Mouse (Mus musculus) limb, embryonic 15.5 days (tissue): Measurements from ENCODE around the gene Dpf3. TPM values are rescaled to one million over a fixed set of nuclear protein-coding genes. Genes with fewer than 3 reads are reported as not detected.

Source experiments
- ATAC-seq: fragments of 200-750 bp; cut with Nextera tagmentation; 2 replicates; pipeline ENCODE4 v1.8.0; 2017; ENCODE audit warnings: low read depth, moderate TSS enrichment; ENCODE audit not compliant: insufficient number of reproducible peaks, low FRiP score, low TSS enrichment
- H3K27ac ChIP-seq: fragments of 300-500 bp; sonication (generic); 2 replicates; pipeline ENCODE4 v1.5.1; 2015; ENCODE audit warnings: moderate library complexity, mild to moderate bottlenecking, inconsistent platforms
- H3K27me3 ChIP-seq: fragments of 300-500 bp; sonication (generic); 2 replicates; pipeline ENCODE4 v1.6.1; 2015; ENCODE audit warnings: inconsistent platforms
- H3K36me3 ChIP-seq: fragments of 300-500 bp; sonication (generic); 2 replicates; pipeline ENCODE4 v1.6.1; 2015; ENCODE audit warnings: inconsistent platforms
- H3K4me1 ChIP-seq: fragments of 300-500 bp; sonication (generic); 2 replicates; pipeline ENCODE4 v1.6.1; 2015; ENCODE audit warnings: inconsistent platforms
- H3K4me2 ChIP-seq: fragments of 300-500 bp; sonication (generic); 2 replicates; pipeline ENCODE4 v1.6.1; 2015; ENCODE audit warnings: mild to moderate bottlenecking, inconsistent platforms
- H3K4me3 ChIP-seq: fragments of 300-500 bp; sonication (generic); 2 replicates; pipeline ENCODE4 v1.5.1; 2015; ENCODE audit warnings: mild to moderate bottlenecking, inconsistent platforms
- H3K9ac ChIP-seq: fragments of 300-500 bp; sonication (generic); 2 replicates; pipeline ENCODE4 v1.6.1; 2015; ENCODE audit warnings: inconsistent platforms
- H3K9me3 ChIP-seq: fragments of 300-500 bp; sonication (generic); 2 replicates; pipeline ENCODE4 v1.6.1; 2016; ENCODE audit warnings: inconsistent platforms
- WGBS: fragments of 180-500 bp; shearing (Covaris S2); methylation state at CpG from one replicate; pipeline ENCODE4 v1.1.7; 2015; 5-methylcytosine and 5-hydroxymethylcytosine counted together
- polyA plus RNA-seq: library from polyadenylated mRNA; unstranded; fragments of >200 nt; fragmentation: Nextera tagmentation; extraction: Ambion mirVana; gene quantifications from 2 replicates; pipeline ENCODE4 v1.2.1, GENCODE M21; 2015

Dpf3 gene
- polyA plus RNA-seq, 1 experiment from 2014 or later: 3.2 TPM

DNA sequence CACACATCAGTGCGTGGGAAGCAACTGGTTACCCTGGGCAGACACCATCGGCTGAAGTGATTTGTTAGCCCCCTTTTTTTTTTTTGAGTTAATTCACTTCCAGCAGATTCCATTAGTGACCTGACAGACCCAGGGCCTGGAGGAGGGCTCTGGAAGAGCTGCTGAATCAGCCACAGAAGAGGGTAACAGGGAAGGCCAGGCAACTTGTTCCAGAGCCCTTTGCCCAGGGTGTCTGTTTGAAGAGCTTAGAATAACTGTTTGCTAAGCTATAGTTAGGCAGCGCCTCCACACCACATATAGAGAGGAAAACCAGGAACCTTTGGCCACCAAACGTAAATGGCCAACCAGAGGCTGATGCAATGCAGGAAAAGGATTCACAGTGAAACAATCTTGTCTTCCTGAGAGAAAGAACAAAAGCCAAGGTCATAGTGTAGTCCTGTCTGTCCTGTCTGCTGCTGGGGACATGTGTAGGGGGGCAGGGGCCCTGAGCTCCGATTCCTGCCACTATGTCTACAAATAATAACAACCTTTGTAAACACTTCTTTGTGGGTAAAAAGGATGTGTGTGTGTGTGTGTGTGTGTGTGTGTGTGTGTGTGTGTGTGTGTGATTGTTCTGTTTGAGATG is 32.7 kb downstream of the Dpf3 start:
- H3K27me3 ChIP-seq: no peaks in the 10 kb centered on the region

DNA sequence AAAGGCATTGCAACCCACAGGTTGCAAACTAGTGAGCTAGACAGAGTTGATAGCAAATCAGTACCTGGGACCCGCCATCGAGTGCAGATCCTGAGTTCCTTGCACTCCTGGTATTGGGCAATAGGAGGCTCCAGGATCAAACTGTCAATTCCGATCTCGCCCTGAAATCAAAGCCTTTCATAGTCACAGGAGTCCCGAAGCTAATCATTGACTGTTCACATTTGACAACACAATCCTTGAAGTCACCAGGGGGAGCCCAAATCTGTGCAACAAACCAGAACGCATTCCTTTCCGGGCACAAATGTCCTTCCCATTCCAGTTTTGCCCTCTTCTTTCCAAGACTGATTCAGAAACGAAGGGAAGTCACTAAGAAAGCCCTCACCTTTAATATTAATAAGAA is 35.7 kb downstream of the Dpf3 start:
- Histone ChIP-seq H3K4me1 (peaks cover 5% of the 10 kb centered on the region; the same call in 1 of the 2 replicates), H3K27ac (no peak overlapping the region), H3K36me3 (no peaks in the 10 kb centered on the region), H3K4me3 (no peak overlapping the region), H3K9me3 (no peaks in the 10 kb centered on the region), H3K4me2 (no peak overlapping the region), H3K9ac (no peak overlapping the region), H3K27me3 (no peaks in the 10 kb centered on the region)
- 67% methylated on average over 8 of the region's 8 CpGs for WGBS
- no peak for ATAC-seq

More for the DNA sequence above, 32.7 kb downstream of the Dpf3 start:
- Histone ChIP-seq H3K36me3 (no peaks in the 10 kb centered on the region), H3K4me3 (no peak overlapping the region), H3K27ac (no peak overlapping the region), H3K9me3 (no peaks in the 10 kb centered on the region), H3K4me1 (no peaks in the 10 kb centered on the region), H3K4me2 (no peak overlapping the region), H3K9ac (no peak overlapping the region)
- ATAC-seq: no peak
- WGBS: 60% methylated on average over 5 of the region's 5 CpGs

DNA sequence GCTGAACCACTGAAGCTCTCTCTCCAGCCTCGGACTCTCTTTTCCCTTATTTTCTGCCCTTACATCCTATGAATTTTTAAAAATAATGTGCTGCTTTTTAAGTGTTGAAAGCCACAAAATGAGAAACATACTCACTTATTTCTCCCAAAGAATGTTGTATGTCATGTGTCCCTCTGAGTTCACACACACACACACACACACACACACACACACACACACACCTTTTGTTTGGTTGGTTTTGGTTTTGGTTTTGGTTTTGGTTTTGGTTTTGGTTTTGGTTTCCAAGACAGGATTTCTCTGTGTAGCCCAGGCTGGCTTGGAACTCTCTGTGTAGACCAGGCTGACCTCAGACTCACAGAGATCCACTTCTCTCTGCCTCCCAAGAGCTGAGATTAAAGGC is 37.0 kb downstream of the Dpf3 start:
- no peak for ATAC-seq
- no peaks in the 10 kb centered on the region for H3K9me3 ChIP-seq
- WGBS: 77% methylated on average over 1 of the region's 1 CpGs
- no peak overlapping the region for H3K4me2 ChIP-seq
- H3K9ac ChIP-seq: no peak overlapping the region
- H3K27ac ChIP-seq: no peak overlapping the region
- H3K4me1 ChIP-seq: peaks cover 5% of the 10 kb centered on the region; the same call in 1 of the 2 replicates
- no peaks in the 10 kb centered on the region for H3K36me3 ChIP-seq
- no peaks in the 10 kb centered on the region for H3K27me3 ChIP-seq
- H3K4me3 ChIP-seq: no peak overlapping the region

DNA sequence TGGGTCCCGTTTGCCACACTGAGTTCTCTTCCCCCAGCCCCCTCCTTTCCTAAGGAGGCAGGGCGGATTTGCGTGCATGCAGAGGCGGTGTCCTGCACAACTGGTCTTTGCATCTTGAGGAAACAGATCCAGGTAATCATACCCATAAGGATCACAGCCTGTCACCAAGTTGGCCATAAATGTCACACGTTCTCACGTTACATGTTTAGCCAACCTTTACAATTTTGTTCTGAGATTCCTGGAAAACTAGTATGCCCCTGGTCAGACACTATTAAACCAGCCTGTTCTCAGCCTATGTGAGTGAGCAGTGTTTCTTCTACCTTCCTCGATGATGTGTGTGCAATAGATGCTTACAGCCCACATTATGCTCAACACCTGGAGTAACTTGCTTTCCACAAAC is 38.3 kb downstream of the Dpf3 start:
- no peaks in the 10 kb centered on the region for H3K36me3 ChIP-seq
- H3K9me3 ChIP-seq: no peaks in the 10 kb centered on the region
- no peak overlapping the region for H3K4me2 ChIP-seq
- no peak overlapping the region for H3K4me3 ChIP-seq
- no peak overlapping the region for H3K27ac ChIP-seq
- peaks cover 5% of the 10 kb centered on the region; the same call in 1 of the 2 replicates for H3K4me1 ChIP-seq
- H3K27me3 ChIP-seq: no peaks in the 10 kb centered on the region
- no peak overlapping the region for H3K9ac ChIP-seq
- ATAC-seq: no peak
- 14% methylated on average over 7 of the region's 7 CpGs for WGBS

DNA sequence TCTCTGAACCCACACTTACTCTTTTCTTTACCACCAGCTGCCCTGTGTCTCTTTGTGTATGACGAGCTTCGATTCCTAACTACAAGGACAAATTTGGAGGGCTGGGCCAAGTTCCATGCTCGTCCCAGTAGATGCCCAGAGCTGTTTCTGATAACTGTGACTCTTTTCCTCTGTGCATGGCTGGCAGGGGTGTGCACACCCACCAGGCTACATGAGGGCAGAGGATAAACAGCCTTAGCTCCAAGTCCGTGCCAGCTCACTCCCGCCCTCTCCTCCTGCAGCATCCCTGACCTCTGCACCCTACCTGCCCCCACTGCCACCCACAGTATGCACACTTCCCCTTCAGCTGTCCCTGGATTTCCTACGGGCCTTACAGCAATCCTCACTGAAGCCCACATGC is 41.9 kb downstream of the Dpf3 start:
- ATAC-seq: no peak
- no peaks in the 10 kb centered on the region for H3K36me3 ChIP-seq
- H3K27ac ChIP-seq: no peak overlapping the region
- no peak overlapping the region for H3K4me2 ChIP-seq
- 73% methylated on average over 6 of the region's 6 CpGs for WGBS
- H3K9ac ChIP-seq: no peak overlapping the region
- H3K4me3 ChIP-seq: no peak overlapping the region
- H3K4me1 ChIP-seq: peaks cover 5% of the 10 kb centered on the region; the same call in 1 of the 2 replicates
- no peaks in the 10 kb centered on the region for H3K27me3 ChIP-seq
- H3K9me3 ChIP-seq: no peaks in the 10 kb centered on the region

DNA sequence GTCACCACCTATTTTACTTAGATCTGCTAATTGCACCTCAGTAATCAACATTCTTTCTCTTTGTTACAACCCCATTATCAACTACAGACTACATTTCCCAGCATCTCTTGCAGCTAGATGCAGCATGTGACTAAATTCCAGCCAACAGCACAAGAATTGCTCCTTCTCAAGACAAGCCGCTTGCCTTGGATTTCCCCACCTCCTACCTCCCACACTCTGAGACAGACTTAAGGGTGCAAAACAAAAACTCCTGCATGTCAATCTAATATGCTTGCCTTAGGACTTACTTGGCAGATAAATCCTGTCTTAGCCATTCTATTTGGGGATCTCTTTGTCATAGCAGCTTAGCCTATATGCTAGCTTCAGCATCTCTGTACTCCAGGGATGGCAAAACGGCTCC is 43.1 kb downstream of the Dpf3 start:
- no peak for ATAC-seq
- no peaks in the 10 kb centered on the region for H3K36me3 ChIP-seq
- no peak overlapping the region for H3K9ac ChIP-seq
- no peaks in the 10 kb centered on the region for H3K9me3 ChIP-seq
- peaks cover 5% of the 10 kb centered on the region; the same call in 1 of the 2 replicates for H3K4me1 ChIP-seq
- H3K27me3 ChIP-seq: no peaks in the 10 kb centered on the region
- no peak overlapping the region for H3K27ac ChIP-seq
- WGBS: 85% methylated on average over 2 of the region's 2 CpGs
- no peak overlapping the region for H3K4me2 ChIP-seq
- H3K4me3 ChIP-seq: no peak overlapping the region

DNA sequence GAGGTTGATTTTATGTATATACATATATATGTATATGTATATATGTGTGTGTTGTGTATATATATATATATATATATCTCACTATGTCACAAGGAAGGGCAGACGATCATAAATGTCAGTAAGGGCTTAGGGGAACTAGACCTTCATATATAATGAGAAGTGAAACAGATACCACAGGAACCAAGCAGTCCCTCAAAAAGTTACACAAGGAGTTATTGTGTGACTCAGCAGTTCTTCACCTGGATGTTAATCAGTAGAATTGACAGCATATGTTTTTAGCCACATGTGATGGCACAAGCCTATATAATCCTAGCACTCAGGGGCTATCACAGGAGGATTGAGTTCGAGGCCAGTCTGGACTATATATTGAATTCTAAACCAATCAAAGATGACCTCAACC is 49.5 kb downstream of the Dpf3 start:
- Histone ChIP-seq H3K9me3 (no peaks in the 10 kb centered on the region), H3K9ac (no peak overlapping the region), H3K4me2 (no peak overlapping the region), H3K36me3 (no peaks in the 10 kb centered on the region), H3K4me3 (no peak overlapping the region), H3K27me3 (no peaks in the 10 kb centered on the region), H3K27ac (no peak overlapping the region), H3K4me1 (peaks cover 9% of the 10 kb centered on the region)
- ATAC-seq: no peak
- WGBS: 80% methylated on average over 2 of the region's 2 CpGs

DNA sequence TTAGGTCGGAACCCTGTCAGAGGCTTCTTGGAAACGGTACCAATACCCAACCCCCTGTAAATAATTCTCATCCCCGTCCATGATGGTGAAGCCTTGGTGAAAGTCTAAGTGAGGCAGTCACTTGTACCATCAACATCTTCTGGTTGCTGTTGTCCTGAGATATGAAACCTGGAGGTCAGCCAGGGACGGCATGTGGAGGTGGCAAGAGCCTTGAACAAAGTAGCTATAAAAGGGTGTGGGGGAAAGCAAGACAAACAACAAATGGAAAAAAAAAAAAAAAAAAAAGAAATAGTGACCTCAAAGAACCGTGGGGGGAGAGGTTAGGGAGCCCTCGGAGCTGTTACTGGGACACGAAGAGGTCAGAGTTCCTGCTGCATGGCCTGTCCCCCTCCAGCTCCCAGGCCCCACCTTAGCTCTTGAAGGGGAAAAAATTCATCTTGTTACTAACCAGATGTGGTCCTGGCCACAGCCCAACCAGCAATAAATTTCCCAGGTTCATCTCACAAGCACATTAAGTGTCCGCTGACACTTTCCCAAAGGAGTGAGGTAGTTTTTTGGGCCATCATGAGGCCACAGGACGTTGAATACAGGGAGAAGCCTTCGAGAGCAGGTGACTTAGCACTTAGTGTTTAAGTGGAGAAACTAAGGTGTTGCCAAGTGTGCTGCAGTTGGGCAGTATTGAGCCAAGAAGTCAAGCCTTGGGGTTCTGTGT is 53.4 kb downstream of the Dpf3 start:
- peaks cover 9% of the 10 kb centered on the region for H3K4me1 ChIP-seq
- H3K9me3 ChIP-seq: no peaks in the 10 kb centered on the region
- no peaks in the 10 kb centered on the region for H3K27me3 ChIP-seq
- WGBS: 35% methylated on average over 10 of the region's 10 CpGs
- H3K9ac ChIP-seq: no peak overlapping the region
- no peak overlapping the region for H3K4me2 ChIP-seq
- no peak overlapping the region for H3K27ac ChIP-seq
- no peaks in the 10 kb centered on the region for H3K36me3 ChIP-seq
- H3K4me3 ChIP-seq: no peak overlapping the region
- no peak for ATAC-seq

DNA sequence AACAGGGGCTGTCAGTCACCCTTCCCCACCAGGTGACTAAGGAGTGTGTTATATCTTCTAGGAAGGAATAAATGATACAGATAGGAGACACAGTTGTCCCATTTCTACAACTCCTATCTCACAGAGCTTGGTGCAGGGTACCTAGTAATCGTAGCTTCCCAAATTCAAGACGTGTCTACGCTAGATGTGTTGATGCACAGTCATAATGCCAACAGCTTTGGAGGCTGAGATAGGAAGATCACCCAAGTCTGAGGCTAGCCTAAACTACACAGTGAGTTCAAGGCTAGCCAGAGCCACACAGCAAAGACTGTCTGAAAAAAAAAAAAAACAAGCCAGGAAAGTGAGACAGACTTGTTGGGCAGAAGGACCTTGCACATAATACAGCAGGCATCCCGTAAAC is 54.1 kb downstream of the Dpf3 start:
- peaks cover 9% of the 10 kb centered on the region for H3K4me1 ChIP-seq

DNA sequence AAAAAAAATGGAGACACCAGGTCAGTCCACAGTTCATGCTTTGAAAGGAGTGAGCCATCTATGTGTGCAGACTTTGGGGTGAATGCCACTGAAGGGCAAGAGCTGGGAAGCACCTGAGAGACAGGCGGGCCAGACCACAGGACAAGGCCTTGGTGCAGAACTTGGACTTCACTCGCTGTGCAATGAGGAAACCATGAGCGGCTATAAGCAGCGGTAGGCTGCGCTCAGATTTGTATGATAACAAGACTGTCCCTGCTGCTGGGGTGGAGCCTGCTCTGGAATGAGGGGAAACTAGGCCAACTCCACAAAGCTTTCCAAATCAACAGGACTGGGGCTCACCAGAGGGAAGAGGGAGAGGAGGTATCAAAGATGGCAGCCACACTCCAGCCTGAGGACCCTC is 57.3 kb downstream of the Dpf3 start:
- Histone ChIP-seq H3K4me1 (peaks cover 22% of the 10 kb centered on the region), H3K4me2 (no peak overlapping the region), H3K27ac (no peak overlapping the region), H3K9ac (no peak overlapping the region), H3K36me3 (no peaks in the 10 kb centered on the region), H3K9me3 (no peaks in the 10 kb centered on the region), H3K4me3 (no peak overlapping the region), H3K27me3 (no peaks in the 10 kb centered on the region)
- no peak for ATAC-seq
- 97% methylated on average over 5 of the region's 5 CpGs for WGBS

More for the DNA sequence above, 54.1 kb downstream of the Dpf3 start:
- Histone ChIP-seq H3K4me2 (no peak overlapping the region), H3K4me3 (no peak overlapping the region), H3K27ac (no peak overlapping the region), H3K36me3 (no peaks in the 10 kb centered on the region), H3K9me3 (no peaks in the 10 kb centered on the region), H3K27me3 (no peaks in the 10 kb centered on the region), H3K9ac (no peak overlapping the region)
- WGBS: 95% methylated on average over 4 of the region's 4 CpGs
- no peak for ATAC-seq

DNA sequence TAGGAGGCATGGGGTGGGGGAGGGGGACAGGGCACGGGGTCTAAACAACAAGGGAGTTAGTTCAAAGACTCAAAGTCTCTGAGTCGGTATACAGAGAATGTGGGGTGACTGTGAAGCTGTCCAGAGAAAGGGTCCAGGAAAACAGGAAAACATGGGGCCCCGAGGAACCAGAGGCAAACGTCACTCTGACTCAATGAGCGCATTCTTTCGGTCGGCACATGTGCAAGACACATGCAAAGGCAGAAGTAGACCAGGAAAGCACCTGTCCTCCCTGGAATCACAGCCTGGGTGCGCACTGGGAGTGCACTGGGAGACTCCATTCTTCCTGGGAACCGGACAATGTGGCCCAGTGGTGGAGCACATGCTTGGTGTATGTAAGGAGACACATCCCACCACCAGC is 59.5 kb downstream of the Dpf3 start:
- Histone ChIP-seq H3K27me3 (no peaks in the 10 kb centered on the region), H3K4me1 (peaks cover 23% of the 10 kb centered on the region), H3K9ac (no peak overlapping the region), H3K4me3 (no peak overlapping the region), H3K9me3 (no peaks in the 10 kb centered on the region), H3K27ac (no peak overlapping the region), H3K36me3 (no peaks in the 10 kb centered on the region), H3K4me2 (no peak overlapping the region)
- WGBS: 20% methylated on average over 9 of the region's 9 CpGs
- ATAC-seq: no peak

DNA sequence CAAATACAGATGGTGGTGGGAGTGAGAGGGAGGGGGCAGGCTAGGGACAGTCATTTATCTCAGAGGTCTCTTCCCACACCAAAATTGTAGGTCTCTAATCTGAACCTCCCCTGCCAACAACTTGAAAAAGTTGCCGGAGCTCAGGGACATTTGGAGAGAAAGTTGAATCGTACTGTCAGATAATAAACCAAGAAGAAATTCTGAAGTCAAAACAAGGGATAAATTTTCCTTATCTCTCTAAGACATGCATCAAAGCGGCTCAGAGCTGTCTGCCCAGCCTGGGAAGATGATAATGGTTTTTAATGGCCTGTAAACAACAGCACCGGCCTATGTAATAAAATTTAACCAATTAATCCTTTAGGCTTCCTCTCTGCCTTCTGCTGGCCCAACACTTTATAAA is 59.9 kb downstream of the Dpf3 start:
- ATAC-seq: no peak
- WGBS: 19% methylated on average over 4 of the region's 4 CpGs
- Histone ChIP-seq H3K27ac (no peak overlapping the region), H3K27me3 (no peaks in the 10 kb centered on the region), H3K4me1 (peaks cover 23% of the 10 kb centered on the region), H3K4me2 (no peak overlapping the region), H3K4me3 (no peak overlapping the region), H3K9me3 (no peaks in the 10 kb centered on the region), H3K9ac (no peak overlapping the region), H3K36me3 (no peaks in the 10 kb centered on the region)
